Mouse (Mus musculus): Measurements from ENCODE around the gene Ak9. TPM values are rescaled to one million over a fixed set of nuclear protein-coding genes. Genes with fewer than 3 reads are reported as not detected.

Ak9 gene
- polyA plus RNA-seq, 1 experiment from 2014 or later = not detected

- H3K9ac ChIP-seq (ENCODE audit: low read depth, low read length) = no peak overlapping the region
- no peak overlapping the region for H3K4me2 ChIP-seq
- peaks cover 37% of the 10 kb centered on the region for H3K4me1 ChIP-seq (replicated peaks; ENCODE audit: control insufficient read depth, insufficient read depth, low read length)
- no peaks in the 10 kb centered on the region for H3K27me3 ChIP-seq (replicated peaks; ENCODE audit: control insufficient read depth, insufficient read depth, low read length)
- H3K36me3 ChIP-seq (ENCODE audit: control insufficient read depth, insufficient read depth, low read length) = peaks cover 12% of the 10 kb centered on the region; the same call in 1 of the 2 replicates
- ATAC-seq (replicated peaks; ENCODE audit: low FRiP score) (no peak), DNase-seq (ENCODE audit: low spot score) (no peak)
- H3K4me3 ChIP-seq (ENCODE audit: low read depth, low read length) = no peak overlapping the region
- 89% methylated on average over 3 of the region's 3 CpGs for WGBS
- H3K27ac ChIP-seq (ENCODE audit: low read depth, low read length) = no peak overlapping the region
- no peaks in the 10 kb centered on the region for H3K9me3 ChIP-seq (ENCODE audit: control insufficient read depth, low read length)
Observed at GRCm38 (mm10) chr10:41479961-41480360, 176.2 kb downstream of the Ak9 start.

GRCm38 (mm10) chr10:41480938-41481880 is 177.4 kb downstream of the Ak9 start:
- H3K4me2 ChIP-seq = peak overlapping the region; percentile 51

GRCm38 (mm10) chr10:41482446-41482845 is 178.7 kb downstream of the Ak9 start:
- Histone ChIP-seq H3K4me1 (replicated peaks; ENCODE audit: control insufficient read depth, insufficient read depth, low read length) (peaks cover 20% of the 10 kb centered on the region), H3K4me3 (ENCODE audit: low read depth, low read length) (no peak overlapping the region), H3K9me3 (ENCODE audit: control insufficient read depth, low read length) (no peaks in the 10 kb centered on the region), H3K9ac (ENCODE audit: low read depth, low read length) (no peak overlapping the region), H3K27ac (ENCODE audit: low read depth, low read length) (no peak overlapping the region), H3K4me2 (no peak overlapping the region), H3K36me3 (ENCODE audit: control insufficient read depth, insufficient read depth, low read length) (peaks cover 21% of the 10 kb centered on the region), H3K27me3 (replicated peaks; ENCODE audit: control insufficient read depth, insufficient read depth, low read length) (no peaks in the 10 kb centered on the region)
- ATAC-seq (replicated peaks; ENCODE audit: low FRiP score) (no peak), DNase-seq (ENCODE audit: low spot score) (no peak)
- 86% methylated on average over 7 of the region's 7 CpGs for WGBS

More at GRCm38 (mm10) chr10:41480938-41481880, 177.4 kb downstream of the Ak9 start:
- Histone ChIP-seq H3K9me3 (ENCODE audit: control insufficient read depth, low read length) (no peaks in the 10 kb centered on the region), H3K27me3 (replicated peaks; ENCODE audit: control insufficient read depth, insufficient read depth, low read length) (no peaks in the 10 kb centered on the region), H3K27ac (ENCODE audit: low read depth, low read length) (no peak overlapping the region), H3K4me1 (replicated peaks; ENCODE audit: control insufficient read depth, insufficient read depth, low read length) (peaks cover 25% of the 10 kb centered on the region), H3K9ac (ENCODE audit: low read depth, low read length) (no peak overlapping the region), H3K36me3 (ENCODE audit: control insufficient read depth, insufficient read depth, low read length) (peaks cover 18% of the 10 kb centered on the region; the same call in 1 of the 2 replicates), H3K4me3 (ENCODE audit: low read depth, low read length) (no peak overlapping the region)
- peak; percentile 56 for DNase-seq (ENCODE audit: low spot score)
- 49% methylated on average over 33 of the region's 33 CpGs for WGBS
- peak; percentile 78 for ATAC-seq (replicated peaks; ENCODE audit: low FRiP score)

Other genes starting within 250 kb of the Ak9 start
- gene Gpr6, start 231.7 kb upstream of the Ak9 start, polyA plus RNA-seq (2014; fragmentation: Nextera tagmentation; extraction: Ambion mirVana) = not detected in 2 replicates
- gene Fig4, start 720 bp upstream of the Ak9 start, polyA plus RNA-seq (2014; fragmentation: Nextera tagmentation; extraction: Ambion mirVana) = 19.2 and 20.8 TPM in 2 replicates
- gene Zbtb24, start 146.4 kb downstream of the Ak9 start, polyA plus RNA-seq (2014; fragmentation: Nextera tagmentation; extraction: Ambion mirVana) = 10.8 and 11.5 TPM in 2 replicates
- gene Mical1, start 172.3 kb downstream of the Ak9 start, polyA plus RNA-seq (2014; fragmentation: Nextera tagmentation; extraction: Ambion mirVana) = 19.3 and 19.8 TPM in 2 replicates
- 21.8 and 25.3 TPM in 2 replicates for gene Smpd2, start 186.4 kb downstream of the Ak9 start, polyA plus RNA-seq (2014; fragmentation: Nextera tagmentation; extraction: Ambion mirVana)
- 0.25 TPM in 1 of 2 replicates, not detected in the other for gene Ppil6, start 186.5 kb downstream of the Ak9 start, polyA plus RNA-seq (2014; fragmentation: Nextera tagmentation; extraction: Ambion mirVana)
- gene Cd164, start 215.4 kb downstream of the Ak9 start, polyA plus RNA-seq (2014; fragmentation: Nextera tagmentation; extraction: Ambion mirVana) = 122 and 142 TPM in 2 replicates

Data from liver, embryonic 11.5 days (tissue).